ENCODE assay signal across 8 mouse cellular contexts in the genomic region with DNA sequence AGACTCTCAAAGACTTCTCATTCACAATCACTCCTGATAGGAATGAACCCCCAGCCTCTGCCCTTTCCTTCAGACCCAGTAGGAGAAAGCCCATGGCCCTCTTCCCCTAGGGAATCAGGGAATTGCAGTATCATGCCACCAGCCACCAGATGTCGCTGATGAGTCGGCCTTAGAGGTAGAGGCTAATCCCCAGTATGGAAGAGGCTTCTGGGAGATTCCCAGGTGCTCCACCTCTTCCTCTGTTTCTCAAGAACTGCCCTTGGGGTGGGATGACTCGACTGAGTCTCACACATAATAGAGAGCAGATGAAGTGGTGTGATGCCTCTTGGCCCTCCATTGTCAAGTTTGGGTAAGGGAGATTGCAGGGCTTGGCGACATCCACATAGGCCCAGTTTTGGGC. TPM values are rescaled to one million over a fixed set of nuclear protein-coding genes. Genes with fewer than 3 reads are reported as not detected.
DNase-seq lines count a peak whose midpoint lies in the region; ATAC-seq and TF ChIP-seq lines count a peak whose summit lies in the region.

No protein-coding gene starts in this region.

- no peaks in the 10 kb centered on the region for H3K9me3 ChIP-seq in kidney, embryonic 15.5 days (replicated peaks)
- no peaks in the 10 kb centered on the region for H3K9me3 ChIP-seq in forebrain, embryonic 14.5 days (replicated peaks; ENCODE audit: control insufficient read depth, low read length)
- no peaks in the 10 kb centered on the region for H3K9me3 ChIP-seq in neural tube, embryonic 11.5 days (ENCODE audit: control insufficient read depth, low read length)

- H3K4me2 ChIP-seq in kidney, embryonic 15.5 days = no peak overlapping the region
- no peak overlapping the region for H3K4me2 ChIP-seq in forebrain, embryonic 14.5 days (ENCODE audit: low read length)
- H3K4me2 ChIP-seq in neural tube, embryonic 11.5 days (ENCODE audit: low read depth) = no peak overlapping the region

- no peak overlapping the region for H3K4me3 ChIP-seq in kidney, embryonic 15.5 days (replicated peaks)
- H3K4me3 ChIP-seq in bone marrow macrophage, adult 2 months (ENCODE audit: insufficient read depth, low read length) = no peak overlapping the region
- H3K4me3 ChIP-seq in forebrain, embryonic 14.5 days (ENCODE audit: low read depth, low read length) = no peak overlapping the region
- H3K4me3 ChIP-seq in neural tube, embryonic 11.5 days (ENCODE audit: low read depth, low read length) = no peak overlapping the region

- peaks cover 47% of the 10 kb centered on the region for H3K4me1 ChIP-seq in kidney, embryonic 15.5 days
- peaks cover 4% of the 10 kb centered on the region; the same call in 1 of the 2 replicates for H3K4me1 ChIP-seq in bone marrow macrophage, adult 2 months (ENCODE audit: control insufficient read depth, insufficient read depth, low read length)
- peaks cover 22% of the 10 kb centered on the region for H3K4me1 ChIP-seq in forebrain, embryonic 14.5 days (ENCODE audit: control insufficient read depth, insufficient read depth, low read length)
- peaks cover 16% of the 10 kb centered on the region for H3K4me1 ChIP-seq in neural tube, embryonic 11.5 days (ENCODE audit: control insufficient read depth, insufficient read depth, low read length)

- TF ChIP-seq CTCF in bone marrow macrophage, adult 2 months (IDR thresholded peaks at IDR 0.05; ENCODE audit: low read depth, low read length) = peak; percentile 93

- WGBS in kidney, embryonic 15.5 days = 27% methylated on average over 4 of the region's 4 CpGs
- 27% methylated on average over 4 of the region's 4 CpGs for WGBS in forebrain, embryonic 14.5 days
- 29% methylated on average over 4 of the region's 4 CpGs for WGBS in neural tube, embryonic 11.5 days

- no peak for ATAC-seq in kidney, embryonic 15.5 days (replicated peaks; ENCODE audit: low FRiP score)
- no peak for ATAC-seq in forebrain, embryonic 14.5 days
- no peak for ATAC-seq in neural tube, embryonic 11.5 days (ENCODE audit: insufficient read depth, low FRiP score, low TSS enrichment)
- no peak for ATAC-seq in inflammation-experienced regulatory T-cells, adult 6 months

- H3K27ac ChIP-seq in kidney, embryonic 15.5 days = no peak overlapping the region
- no peak overlapping the region for H3K27ac ChIP-seq in bone marrow macrophage, adult 2 months (ENCODE audit: insufficient read depth, low read depth, low read length)
- H3K27ac ChIP-seq in forebrain, embryonic 14.5 days (ENCODE audit: low read depth, low read length) = no peak overlapping the region
- H3K27ac ChIP-seq in neural tube, embryonic 11.5 days (ENCODE audit: low read depth, low read length) = no peak overlapping the region

- peak; percentile 58 for DNase-seq in kidney, adult 9 months
- DNase-seq in ES-CJ7 (ENCODE audit: low read depth, low spot score) = peak; percentile 92
- peak; percentile 88 for DNase-seq in forebrain, embryonic 14.5 days (ENCODE audit: low spot score)
- peak; percentile 47 to 68 for DNase-seq in layer of hippocampus, postnatal 36 days
- DNase-seq in neural tube, embryonic 11.5 days (ENCODE audit: low spot score) = peak; percentile 72

- H3K27me3 ChIP-seq in kidney, embryonic 15.5 days = peaks cover 7% of the 10 kb centered on the region; the same call in 1 of the 2 replicates
- H3K27me3 ChIP-seq in forebrain, embryonic 14.5 days (replicated peaks; ENCODE audit: control insufficient read depth, insufficient read depth, low read length) = no peaks in the 10 kb centered on the region
- peaks cover 3% of the 10 kb centered on the region; the same call in 1 of the 2 replicates for H3K27me3 ChIP-seq in neural tube, embryonic 11.5 days (ENCODE audit: control insufficient read depth, insufficient read depth, low read length)

- no peaks in the 10 kb centered on the region for H3K36me3 ChIP-seq in kidney, embryonic 15.5 days
- H3K36me3 ChIP-seq in forebrain, embryonic 14.5 days (ENCODE audit: control insufficient read depth, insufficient read depth, low read length) = no peaks in the 10 kb centered on the region
- H3K36me3 ChIP-seq in neural tube, embryonic 11.5 days (ENCODE audit: control insufficient read depth, insufficient read depth, low read length) = no peaks in the 10 kb centered on the region

- TF ChIP-seq POLR2A in bone marrow macrophage, adult 2 months (IDR thresholded peaks at IDR 0.05; ENCODE audit: borderline replicate concordance, low read depth, low read length) = no peak

- H3K9ac ChIP-seq in kidney, embryonic 15.5 days = no peak overlapping the region
- H3K9ac ChIP-seq in forebrain, embryonic 14.5 days (ENCODE audit: low read length) = no peak overlapping the region
- H3K9ac ChIP-seq in neural tube, embryonic 11.5 days (ENCODE audit: low read length) = no peak overlapping the region

RNA-seq across cellular contexts. Expression of gene Optc, which starts 3.7 kb away (rescaled TPM):
- 0.27 and 0.56 TPM in 2 replicates for polyA plus RNA-seq in kidney, embryonic 15.5 days (2015; fragmentation: Nextera tagmentation; extraction: Ambion mirVana)
- polyA plus RNA-seq in bone marrow macrophage, adult 2 months (2012; ENCODE audit: insufficient read depth, insufficient read length, missing spikeins) = not detected in 2 replicates
- 2.4 and 3.4 TPM in 2 replicates for polyA plus RNA-seq in forebrain, embryonic 14.5 days (2014; fragmentation: Nextera tagmentation; extraction: Ambion mirVana)
- under 1 TPM in 1 of 2 experiments, not detected in 1; 0.40 TPM for total RNA-seq in layer of hippocampus, postnatal 36 days (2021)
- polyA plus RNA-seq in neural tube, embryonic 11.5 days (2014; fragmentation: Nextera tagmentation; extraction: Ambion mirVana) = 1.5 and 2.5 TPM in 2 replicates
- not detected for polyA plus RNA-seq in inflammation-experienced regulatory T-cells, adult 6 months (2017; shearing (Covaris generic))

RNA-seq across cellular contexts. Expression of gene Prelp, which starts 9.8 kb away (rescaled TPM):
- 1.0 and 2.2 TPM in 2 replicates for polyA plus RNA-seq in kidney, embryonic 15.5 days (2015; fragmentation: Nextera tagmentation; extraction: Ambion mirVana)
- 0.40 TPM in 1 of 2 replicates, not detected in the other for polyA plus RNA-seq in bone marrow macrophage, adult 2 months (2012; ENCODE audit: insufficient read depth, insufficient read length, missing spikeins)
- polyA plus RNA-seq in forebrain, embryonic 14.5 days (2014; fragmentation: Nextera tagmentation; extraction: Ambion mirVana) = 2.6 and 5.5 TPM in 2 replicates
- 10 to 100 TPM; 11.8 to 12.8 TPM for total RNA-seq in layer of hippocampus, postnatal 36 days (2021)
- polyA plus RNA-seq in neural tube, embryonic 11.5 days (2014; fragmentation: Nextera tagmentation; extraction: Ambion mirVana) = 2.5 and 3.1 TPM in 2 replicates
- polyA plus RNA-seq in inflammation-experienced regulatory T-cells, adult 6 months (2017; shearing (Covaris generic)) = not detected
